Mouse (Mus musculus): ENCODE results near the gene Gpatch2. TPM values are rescaled to one million over a fixed set of nuclear protein-coding genes. Genes with fewer than 3 reads are reported as not detected.
A peak's percentile ranks its signal among the peaks of the same experiment; 100 is the strongest.

The Gpatch2 gene
- polyA plus RNA-seq, 1 experiment from 2014 or later = 19.5 TPM

DNA sequence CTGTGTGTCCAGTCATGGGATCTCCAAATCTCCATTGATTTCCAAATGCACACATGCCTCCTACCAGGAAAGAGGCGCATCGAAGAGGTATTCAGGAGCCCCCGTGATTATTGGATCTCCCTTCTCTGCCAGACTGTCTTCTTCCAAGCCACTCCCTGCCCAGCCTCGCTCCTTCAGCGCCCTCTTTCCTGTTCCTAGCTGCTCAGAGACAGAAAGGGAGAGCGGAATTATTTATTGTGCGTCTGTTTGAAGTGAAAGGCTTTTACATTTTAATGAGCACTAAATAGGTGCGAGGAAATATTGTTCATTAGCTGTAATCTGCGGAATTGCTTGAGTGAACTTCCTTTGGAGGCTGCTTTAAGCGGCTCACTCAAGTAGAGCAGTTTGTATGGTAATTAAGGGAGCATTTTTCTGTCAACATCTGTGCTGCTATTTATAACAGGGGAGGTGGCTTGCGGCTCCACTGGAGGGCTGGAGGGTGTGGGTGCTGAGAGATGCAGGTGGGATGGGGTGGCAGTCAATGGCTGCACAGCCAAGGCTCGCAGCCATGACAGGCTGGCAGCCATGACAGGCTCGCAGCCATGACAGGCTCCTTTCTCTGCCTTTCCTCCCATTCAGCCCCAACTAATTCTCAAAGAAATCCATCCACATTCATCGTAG lies 162.7 kb downstream of the Gpatch2 start:
- Histone ChIP-seq H3K4me3 (ENCODE audit: low read depth, low read length) (no peak overlapping the region), H3K27me3 (ENCODE audit: control insufficient read depth, insufficient read depth, low read depth, low read length) (no peaks in the 10 kb centered on the region), H3K4me1 (ENCODE audit: control insufficient read depth, insufficient read depth, low read length) (peaks cover 8% of the 10 kb centered on the region; the same call in 1 of the 2 replicates), H3K4me2 (ENCODE audit: low read length) (peak overlapping the region; percentile 31), H3K9me3 (replicated peaks; ENCODE audit: control insufficient read depth, low read length, poor library complexity, severe bottlenecking) (no peaks in the 10 kb centered on the region), H3K27ac (ENCODE audit: low read length) (peak overlapping the region; percentile 50), H3K9ac (ENCODE audit: low read depth, low read length) (no peak overlapping the region), H3K36me3 (ENCODE audit: control insufficient read depth, insufficient read depth, low read length) (no peaks in the 10 kb centered on the region)
- ATAC-seq = peak; percentile 64
- WGBS = 44% methylated on average over 14 of the region's 14 CpGs

DNA sequence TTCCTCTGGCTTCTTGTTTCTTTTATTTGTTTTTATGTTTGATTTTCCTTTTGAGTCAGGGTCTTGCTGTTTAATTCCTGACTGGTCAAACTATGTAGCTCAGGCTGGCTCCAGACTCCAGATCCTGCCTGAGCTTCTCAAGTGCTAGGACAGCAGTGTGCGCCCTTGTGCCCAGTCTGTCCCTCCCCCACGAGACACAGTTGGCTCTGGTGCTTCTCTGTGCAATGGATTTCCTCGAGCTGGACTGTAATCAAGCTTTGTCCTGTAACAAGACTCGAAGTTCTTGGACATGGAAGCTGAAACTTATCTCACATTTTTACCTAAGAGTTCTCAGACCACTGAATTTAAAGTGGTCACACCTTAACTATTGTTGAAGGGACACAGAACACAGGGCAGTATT lies 174.2 kb downstream of the Gpatch2 start:
- Histone ChIP-seq H3K9me3 (replicated peaks; ENCODE audit: control insufficient read depth, low read length, poor library complexity, severe bottlenecking) (no peaks in the 10 kb centered on the region), H3K9ac (ENCODE audit: low read depth, low read length) (no peak overlapping the region), H3K4me3 (ENCODE audit: low read depth, low read length) (no peak overlapping the region), H3K4me2 (ENCODE audit: low read length) (no peak overlapping the region), H3K4me1 (ENCODE audit: control insufficient read depth, insufficient read depth, low read length) (no peaks in the 10 kb centered on the region), H3K36me3 (ENCODE audit: control insufficient read depth, insufficient read depth, low read length) (no peaks in the 10 kb centered on the region), H3K27ac (ENCODE audit: low read length) (no peak overlapping the region), H3K27me3 (ENCODE audit: control insufficient read depth, insufficient read depth, low read depth, low read length) (no peaks in the 10 kb centered on the region)
- 84% methylated on average over 4 of the region's 4 CpGs for WGBS
- no peak for ATAC-seq

DNA sequence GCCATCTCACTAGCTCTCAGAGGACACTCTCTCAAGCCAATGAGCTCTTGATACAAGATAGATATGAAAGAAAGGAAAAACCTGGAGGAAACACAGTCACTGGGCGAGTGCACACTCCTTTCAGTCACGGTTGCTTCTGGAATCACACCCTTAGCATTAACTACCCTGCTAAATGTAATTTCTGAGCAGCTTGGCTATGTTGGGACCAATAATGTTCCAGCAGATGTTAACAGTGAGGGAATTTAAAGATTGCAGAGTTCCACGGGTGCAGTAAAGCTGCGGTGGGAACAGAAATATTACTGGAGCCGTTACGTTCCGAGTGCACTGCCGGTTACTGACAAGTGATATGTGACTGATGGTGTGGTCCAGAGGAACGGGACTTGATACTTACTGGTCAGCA lies 185.5 kb downstream of the Gpatch2 start:
- no peaks in the 10 kb centered on the region for H3K27me3 ChIP-seq (ENCODE audit: control insufficient read depth, insufficient read depth, low read depth, low read length)
- H3K9ac ChIP-seq (ENCODE audit: low read depth, low read length) = no peak overlapping the region
- no peaks in the 10 kb centered on the region for H3K36me3 ChIP-seq (ENCODE audit: control insufficient read depth, insufficient read depth, low read length)
- H3K27ac ChIP-seq (ENCODE audit: low read length) = no peak overlapping the region
- no peak overlapping the region for H3K4me3 ChIP-seq (ENCODE audit: low read depth, low read length)
- WGBS = 91% methylated on average over 9 of the region's 9 CpGs
- H3K4me2 ChIP-seq (ENCODE audit: low read length) = no peak overlapping the region
- no peak for ATAC-seq
- no peaks in the 10 kb centered on the region for H3K4me1 ChIP-seq (ENCODE audit: control insufficient read depth, insufficient read depth, low read length)
- H3K9me3 ChIP-seq (replicated peaks; ENCODE audit: control insufficient read depth, low read length, poor library complexity, severe bottlenecking) = no peaks in the 10 kb centered on the region

Other genes with a start within 250 kb of the Gpatch2 start
- gene D1Pas1, start 248.1 kb upstream of the Gpatch2 start, polyA plus RNA-seq (2015; fragmentation: Nextera tagmentation; extraction: Ambion mirVana) = 0.10 and 0.13 TPM in 2 replicates
- gene Spata17, start within 50 bp of the Gpatch2 start, polyA plus RNA-seq (2015; fragmentation: Nextera tagmentation; extraction: Ambion mirVana) = 2.4 and 2.5 TPM in 2 replicates